Mouse (Mus musculus): Measurements from ENCODE around the gene Gm49373.

GRCm38 (mm10) chr9:21030055-21030600 lies 42.8 kb downstream of the Gm49373 start:
- TF ChIP-seq POLR2A (IDR thresholded peaks at IDR 0.05; ENCODE audit: low read depth, low read length): no peak
- no peak for TF ChIP-seq CTCF (IDR thresholded peaks at IDR 0.05; ENCODE audit: extremely low read depth, insufficient read length, insufficient replicate concordance, low read depth, low read length)
